Mouse (Mus musculus) heart, adult 2 months (tissue): ENCODE measurements around the gene Fads1.
A peak's percentile ranks its signal among the peaks of the same experiment; 100 is the strongest.

Source experiments
- CTCF ChIP-seq: fragments of 200-600 bp; IDR thresholded peaks from 2 replicates; pipeline ENCODE4 v1.8.1; 2022; ENCODE audit warnings: antibody characterized with exemption, mild to moderate bottlenecking, moderate library complexity
- EP300 ChIP-seq: fragments of 200-500 bp; IDR thresholded peaks from 2 replicates; pipeline ENCODE4 v1.6.1; 2011; ENCODE audit warnings: low read depth, low read length, control low read depth; ENCODE audit not compliant: insufficient read depth
- POLR2A ChIP-seq: fragments of 200-500 bp; IDR thresholded peaks from 2 replicates; pipeline ENCODE4 v1.6.1; 2011; ENCODE audit warnings: mild to moderate bottlenecking, low read depth, low read length, control low read depth; ENCODE audit not compliant: insufficient read depth

DNA sequence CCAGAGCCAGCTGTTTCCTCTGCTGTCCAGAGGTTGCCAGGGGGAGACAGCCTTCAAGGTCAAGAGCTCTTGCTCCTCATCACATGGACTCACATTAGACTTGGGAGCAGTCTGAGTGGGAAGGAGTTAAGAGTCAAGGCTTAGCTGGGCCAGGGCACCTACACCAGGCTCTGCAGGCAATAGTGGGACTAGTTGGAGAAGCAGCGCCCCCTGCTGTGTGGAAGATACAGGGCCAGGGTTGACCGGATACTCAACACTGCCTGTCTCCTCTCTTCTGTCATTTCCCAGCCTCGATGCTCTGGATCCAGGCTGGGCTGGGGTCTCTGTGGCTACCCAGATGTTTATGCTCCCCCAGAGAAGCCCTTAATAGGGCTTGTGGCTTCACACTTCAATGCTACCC, 61.5 kb downstream of the Fads1 start:
- TF ChIP-seq POLR2A (no peak), CTCF (peak; percentile 66), EP300 (no peak)
